Mouse (Mus musculus): ENCODE data around the gene Rpf1.

The Rpf1 gene

DNA sequence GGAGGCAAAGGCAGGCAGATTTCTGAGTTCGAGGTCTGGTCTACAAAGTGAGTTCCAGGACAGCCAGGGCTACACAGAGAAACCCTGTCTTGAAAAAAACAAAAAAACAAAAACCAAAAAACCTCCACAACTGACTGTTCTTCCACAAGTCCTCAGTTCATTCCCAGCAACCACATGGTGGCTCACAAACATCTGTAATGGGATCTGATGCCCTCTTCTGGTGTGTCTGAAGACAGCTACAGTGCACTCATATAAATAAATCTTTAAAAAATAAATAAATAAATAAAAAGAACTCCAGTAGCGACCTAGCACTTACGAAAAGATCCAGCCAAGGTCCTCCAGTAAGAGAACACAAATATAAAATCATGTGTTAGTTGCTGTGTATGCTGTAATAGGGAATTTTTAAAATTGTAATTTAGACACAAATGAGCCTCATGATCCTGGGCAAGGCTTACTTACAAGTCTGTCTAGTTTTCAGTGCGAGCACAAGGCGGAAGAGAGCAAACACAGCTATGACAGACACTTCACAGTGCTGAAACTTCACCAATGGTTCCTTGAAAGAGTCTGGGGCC is 917 bp downstream of the Rpf1 start:
- peaks cover 24% of the 10 kb centered on the region for H3K4me1 ChIP-seq (replicated peaks; ENCODE audit: low read depth, low read length)
- H3K27me3 ChIP-seq (ENCODE audit: insufficient read depth, low read length) = no peaks in the 10 kb centered on the region
- H3K36me3 ChIP-seq (ENCODE audit: insufficient read depth, low read length) = peaks cover 38% of the 10 kb centered on the region
- peak overlapping the region; percentile 88 for H3K4me3 ChIP-seq (replicated peaks; ENCODE audit: low read length)
- no peak for TF ChIP-seq POU5F1 (IDR thresholded peaks at IDR 0.05; ENCODE audit: borderline replicate concordance, low read length)
- no peak for TF ChIP-seq CTCF (conservative IDR thresholded peaks at IDR 0.05; ENCODE audit: low read length)
- no peak for TF ChIP-seq NANOG (IDR thresholded peaks at IDR 0.05; ENCODE audit: borderline replicate concordance, low read length)
- H3K9me3 ChIP-seq (ENCODE audit: low read length) = no peaks in the 10 kb centered on the region

GRCm38 (mm10) chr3:146506711-146507110 is 14.5 kb downstream of the Rpf1 start:
- no peak for TF ChIP-seq CTCF (conservative IDR thresholded peaks at IDR 0.05; ENCODE audit: low read length)
- TF ChIP-seq NANOG (IDR thresholded peaks at IDR 0.05; ENCODE audit: borderline replicate concordance, low read length) = no peak
- no peak for TF ChIP-seq POU5F1 (IDR thresholded peaks at IDR 0.05; ENCODE audit: borderline replicate concordance, low read length)

DNA sequence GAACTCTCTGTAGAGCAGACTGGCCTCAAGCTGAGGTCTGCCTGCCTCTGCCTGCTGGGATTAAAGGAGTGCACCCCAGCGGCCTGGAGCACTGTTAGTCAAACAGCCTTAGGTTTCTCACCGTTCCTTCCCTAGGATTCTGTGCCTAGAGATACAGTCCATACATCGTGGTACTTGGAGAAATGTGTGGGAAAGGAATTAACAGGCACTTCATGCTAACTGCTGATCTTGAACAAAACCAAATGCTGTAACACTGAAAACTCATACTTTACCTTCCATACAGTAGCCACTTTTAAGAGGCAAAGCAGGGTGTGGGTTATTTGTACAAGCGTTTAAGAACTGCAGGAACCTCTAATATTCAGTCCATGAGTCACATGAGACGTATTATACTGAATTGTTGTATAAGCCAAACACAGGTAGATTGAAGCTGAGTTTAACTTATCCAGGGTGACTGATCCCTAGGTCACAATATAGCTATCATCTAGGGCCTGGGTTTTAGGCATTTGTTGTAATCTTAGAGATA is 19.6 kb downstream of the Rpf1 start:
- peaks cover 36% of the 10 kb centered on the region for H3K4me1 ChIP-seq (replicated peaks; ENCODE audit: low read depth, low read length)
- peaks cover 55% of the 10 kb centered on the region for H3K36me3 ChIP-seq (ENCODE audit: insufficient read depth, low read length)
- H3K9me3 ChIP-seq (ENCODE audit: low read length) = no peaks in the 10 kb centered on the region
- no peak for TF ChIP-seq NANOG (IDR thresholded peaks at IDR 0.05; ENCODE audit: borderline replicate concordance, low read length)
- TF ChIP-seq POU5F1 (IDR thresholded peaks at IDR 0.05; ENCODE audit: borderline replicate concordance, low read length) = no peak
- TF ChIP-seq CTCF (conservative IDR thresholded peaks at IDR 0.05; ENCODE audit: low read length) = no peak
- peak overlapping the region; percentile 90 for H3K4me3 ChIP-seq (replicated peaks; ENCODE audit: low read length)
- no peaks in the 10 kb centered on the region for H3K27me3 ChIP-seq (ENCODE audit: insufficient read depth, low read length)

More at GRCm38 (mm10) chr3:146506711-146507110, 14.5 kb downstream of the Rpf1 start:
- Histone ChIP-seq H3K4me3 (replicated peaks; ENCODE audit: low read length) (no peak overlapping the region), H3K27me3 (ENCODE audit: insufficient read depth, low read length) (no peaks in the 10 kb centered on the region), H3K9me3 (ENCODE audit: low read length) (no peaks in the 10 kb centered on the region), H3K36me3 (ENCODE audit: insufficient read depth, low read length) (peaks cover 98% of the 10 kb centered on the region), H3K4me1 (replicated peaks; ENCODE audit: low read depth, low read length) (peaks cover 27% of the 10 kb centered on the region)

- no peaks in the 10 kb centered on the region for H3K9me3 ChIP-seq (ENCODE audit: low read length)
- H3K4me3 ChIP-seq (replicated peaks; ENCODE audit: low read length) = peak overlapping the region; percentile 90
These were observed 20.4 kb downstream of the Rpf1 start for GRCm38 (mm10) chr3:146500810-146501201.

DNA sequence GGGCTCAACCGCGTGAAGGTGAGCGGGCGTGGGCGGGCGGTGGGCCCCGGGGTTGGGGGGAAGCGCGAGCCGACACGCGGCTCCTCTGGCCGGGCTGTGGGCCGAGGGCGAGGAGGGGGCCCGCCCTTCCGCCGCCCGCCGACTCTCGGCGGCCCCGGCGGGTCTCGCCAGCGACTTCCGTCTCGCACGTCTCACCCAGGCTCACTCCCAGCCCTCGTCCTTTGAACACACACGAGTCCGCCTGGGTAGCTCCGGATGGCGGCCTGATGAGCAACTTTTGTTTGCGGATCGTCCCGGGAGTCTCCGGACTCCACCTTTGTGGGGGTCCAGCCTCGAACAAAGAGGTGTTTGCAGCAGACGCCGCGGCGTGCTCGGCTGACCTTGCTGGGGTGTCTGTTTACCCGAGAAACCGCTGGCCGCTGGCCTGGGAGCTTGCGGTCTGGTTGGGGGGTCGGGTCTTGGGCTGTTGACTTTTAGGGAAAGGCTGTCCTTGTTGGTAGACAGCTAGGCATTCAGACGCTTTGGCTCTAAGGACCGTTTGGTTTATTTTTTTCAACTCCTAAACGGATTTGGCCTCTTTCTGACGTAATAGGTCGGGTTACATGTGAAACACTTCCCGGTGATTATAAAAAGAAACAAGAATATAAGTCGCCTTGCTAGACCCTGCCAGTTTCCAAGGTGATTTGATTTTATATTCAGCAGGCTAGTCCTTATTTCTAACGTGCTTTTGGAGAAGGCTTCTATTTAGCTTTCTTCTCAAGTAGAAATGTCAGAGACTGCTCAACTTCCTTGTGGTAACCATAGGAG is 21.0 kb downstream of the Rpf1 start:
- H3K4me3 ChIP-seq (replicated peaks; ENCODE audit: low read length) = peak overlapping the region; percentile 90
- H3K4me1 ChIP-seq (replicated peaks; ENCODE audit: low read depth, low read length) = peaks cover 35% of the 10 kb centered on the region
- peaks cover 42% of the 10 kb centered on the region for H3K36me3 ChIP-seq (ENCODE audit: insufficient read depth, low read length)
- TF ChIP-seq CTCF (conservative IDR thresholded peaks at IDR 0.05; ENCODE audit: low read length) (no peak), NANOG (IDR thresholded peaks at IDR 0.05; ENCODE audit: borderline replicate concordance, low read length) (no peak), POU5F1 (IDR thresholded peaks at IDR 0.05; ENCODE audit: borderline replicate concordance, low read length) (no peak)
- no peaks in the 10 kb centered on the region for H3K27me3 ChIP-seq (ENCODE audit: insufficient read depth, low read length)
- no peaks in the 10 kb centered on the region for H3K9me3 ChIP-seq (ENCODE audit: low read length)

More at GRCm38 (mm10) chr3:146500810-146501201, 20.4 kb downstream of the Rpf1 start:
- Histone ChIP-seq H3K36me3 (ENCODE audit: insufficient read depth, low read length) (peaks cover 48% of the 10 kb centered on the region), H3K27me3 (ENCODE audit: insufficient read depth, low read length) (no peaks in the 10 kb centered on the region), H3K4me1 (replicated peaks; ENCODE audit: low read depth, low read length) (peaks cover 35% of the 10 kb centered on the region)
- TF ChIP-seq NANOG (IDR thresholded peaks at IDR 0.05; ENCODE audit: borderline replicate concordance, low read length) (no peak), POU5F1 (IDR thresholded peaks at IDR 0.05; ENCODE audit: borderline replicate concordance, low read length) (no peak), CTCF (conservative IDR thresholded peaks at IDR 0.05; ENCODE audit: low read length) (no peak)

DNA sequence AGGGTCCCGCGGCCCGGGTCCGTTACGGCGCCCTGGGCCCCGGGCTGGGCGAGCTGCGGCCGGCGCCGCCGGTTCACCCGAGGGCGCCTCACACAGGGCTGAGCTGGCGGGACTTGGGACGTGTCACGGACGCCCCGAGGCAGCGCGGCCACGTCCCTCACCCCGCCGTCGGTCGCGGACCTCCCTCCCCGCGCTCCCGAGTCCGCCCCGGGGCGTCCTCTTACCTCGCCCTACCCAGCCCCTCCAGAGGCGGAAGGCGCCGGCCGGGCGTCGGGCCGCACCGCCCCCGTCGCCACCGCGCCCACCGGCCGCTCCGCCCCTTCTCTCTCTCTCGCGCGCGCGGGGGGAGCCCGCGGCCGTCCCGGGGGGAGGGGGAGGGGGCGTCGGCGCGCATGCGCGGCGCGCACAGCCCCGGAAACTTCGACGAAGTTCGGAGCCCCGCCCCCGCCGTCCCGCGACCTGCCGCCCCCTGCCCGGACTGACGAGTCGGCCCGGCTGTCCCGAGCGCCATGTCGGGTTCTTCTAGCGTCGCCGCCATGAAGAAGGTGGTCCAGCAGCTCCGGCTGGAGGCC is 21.7 kb downstream of the Rpf1 start, which contains the start of the genes Spata1 and Gng5:
Gene Spata1 (minus strand): TSS at position 323 of the 572 bp plus-strand sequence.
Gene Gng5 (plus strand): TSS at position 377 of the 572 bp plus-strand sequence.
- TF ChIP-seq CTCF (conservative IDR thresholded peaks at IDR 0.05; ENCODE audit: low read length) = no peak
- no peak for TF ChIP-seq NANOG (IDR thresholded peaks at IDR 0.05; ENCODE audit: borderline replicate concordance, low read length)
- TF ChIP-seq POU5F1 (IDR thresholded peaks at IDR 0.05; ENCODE audit: borderline replicate concordance, low read length) = no peak

DNA sequence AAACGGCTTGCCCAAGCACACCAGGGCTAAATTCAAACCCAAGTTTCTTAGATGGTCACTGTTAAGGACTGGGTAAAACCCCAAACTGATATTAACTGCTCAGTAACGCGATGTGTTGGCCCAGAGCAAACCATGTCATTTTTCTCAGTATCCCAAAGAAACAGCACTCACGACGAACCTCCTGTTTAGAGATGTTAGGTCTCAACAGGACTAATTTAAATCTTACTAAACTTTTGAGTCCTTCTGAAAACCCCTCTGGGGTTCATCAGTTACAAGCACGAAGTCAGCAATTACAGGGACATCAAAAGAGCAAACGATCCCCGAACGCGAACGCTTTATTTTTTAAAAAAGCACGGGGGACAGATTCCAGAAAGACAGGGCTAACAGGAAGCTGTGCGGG is 22.2 kb downstream of the Rpf1 start:
- peaks cover 30% of the 10 kb centered on the region for H3K36me3 ChIP-seq (ENCODE audit: insufficient read depth, low read length)
- peak overlapping the region; percentile 90 for H3K4me3 ChIP-seq (replicated peaks; ENCODE audit: low read length)
- H3K9me3 ChIP-seq (ENCODE audit: low read length) = no peaks in the 10 kb centered on the region
- no peak for TF ChIP-seq POU5F1 (IDR thresholded peaks at IDR 0.05; ENCODE audit: borderline replicate concordance, low read length)
- TF ChIP-seq CTCF (conservative IDR thresholded peaks at IDR 0.05; ENCODE audit: low read length) = no peak
- no peak for TF ChIP-seq NANOG (IDR thresholded peaks at IDR 0.05; ENCODE audit: borderline replicate concordance, low read length)
- peaks cover 35% of the 10 kb centered on the region for H3K4me1 ChIP-seq (replicated peaks; ENCODE audit: low read depth, low read length)
- no peaks in the 10 kb centered on the region for H3K27me3 ChIP-seq (ENCODE audit: insufficient read depth, low read length)

More for the DNA sequence above, 21.7 kb downstream of the Rpf1 start, which contains the start of the genes Spata1 and Gng5:
- H3K4me1 ChIP-seq (replicated peaks; ENCODE audit: low read depth, low read length) = peaks cover 35% of the 10 kb centered on the region
- peak within 1 kb of the TSS; percentile 90 for H3K4me3 ChIP-seq (replicated peaks; ENCODE audit: low read length)
- H3K27me3 ChIP-seq (ENCODE audit: insufficient read depth, low read length) = no peaks in the 10 kb centered on the region
- no peaks in the 10 kb centered on the region for H3K9me3 ChIP-seq (ENCODE audit: low read length)
- peaks cover 35% of the 10 kb centered on the region for H3K36me3 ChIP-seq (ENCODE audit: insufficient read depth, low read length)

GRCm38 (mm10) chr3:146494941-146495340 is 26.3 kb downstream of the Rpf1 start:
- TF ChIP-seq CTCF (conservative IDR thresholded peaks at IDR 0.05; ENCODE audit: low read length) (no peak), POU5F1 (IDR thresholded peaks at IDR 0.05; ENCODE audit: borderline replicate concordance, low read length) (no peak), NANOG (IDR thresholded peaks at IDR 0.05; ENCODE audit: borderline replicate concordance, low read length) (no peak)

More at GRCm38 (mm10) chr3:146494941-146495340, 26.3 kb downstream of the Rpf1 start:
- H3K4me3 ChIP-seq (replicated peaks; ENCODE audit: low read length) = no peak overlapping the region
- H3K36me3 ChIP-seq (ENCODE audit: insufficient read depth, low read length) = no peaks in the 10 kb centered on the region
- peaks cover 5% of the 10 kb centered on the region; the same call in 1 of the 2 replicates for H3K4me1 ChIP-seq (replicated peaks; ENCODE audit: low read depth, low read length)
- no peaks in the 10 kb centered on the region for H3K27me3 ChIP-seq (ENCODE audit: insufficient read depth, low read length)
- H3K9me3 ChIP-seq (ENCODE audit: low read length) = no peaks in the 10 kb centered on the region

Measured in E14TG2a.4 (cell line).